Mouse (Mus musculus): ENCODE results near the gene Gucy2c.

DNA sequence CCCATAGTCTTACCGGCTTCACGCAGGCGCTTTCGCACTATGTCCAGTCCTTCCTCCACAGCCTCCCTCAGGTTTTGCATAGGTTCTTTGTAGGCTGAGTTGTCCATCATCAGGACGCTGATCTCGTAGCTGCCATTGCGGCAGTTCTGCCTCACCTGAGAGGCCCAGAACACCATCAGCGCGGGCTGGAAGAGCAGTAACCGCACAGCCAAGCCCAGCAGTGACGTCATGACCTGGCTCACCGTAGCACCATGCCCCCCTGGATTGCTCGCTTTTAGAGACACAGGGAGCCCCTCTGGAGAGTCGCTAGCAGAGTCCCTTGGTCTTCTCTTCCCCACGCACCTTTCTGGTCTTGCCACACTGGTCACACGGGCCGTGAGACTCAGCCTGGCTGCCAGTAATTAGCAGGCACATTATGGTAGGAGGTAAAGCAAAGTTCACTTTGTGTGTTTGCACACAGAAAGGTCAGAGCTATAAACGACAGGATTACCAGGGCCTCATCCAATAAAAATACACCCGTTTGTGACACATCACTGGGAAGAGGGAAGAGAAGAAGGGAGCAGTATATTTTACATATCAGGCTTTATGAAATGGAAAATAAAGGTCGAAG is at the start of gene Gucy2c:
- TF ChIP-seq TAL1 (IDR thresholded peaks at IDR 0.05; ENCODE audit: low read length) (no peak), GATA1 (IDR thresholded peaks at IDR 0.05; ENCODE audit: low read length) (no peak)
